Mouse (Mus musculus) left cerebral cortex, adult 9 months (tissue): ENCODE measurements around the gene Vmn1r174.
"Not testable (repeated sequence)": the region's sequence is repeated elsewhere in the genome, so short reads cannot be mapped to it uniquely, and the experiment has no call there.

Experiments used
- DNase-seq, 2 experiments: peaks; one replicate each; pipeline ENCODE4 v3.0.0; 2022; ENCODE audit warnings: low spot score in 2 of 2

Vmn1r174 gene

GRCm38 (mm10) chr7:23751970-23752369 lies at the start of gene Vmn1r174:
TSS of gene Vmn1r174 (plus strand) at chr7:23752270.
- not testable (repeated sequence) for DNase-seq

- no peak for DNase-seq
Observed at GRCm38 (mm10) chr7:23784526-23784925, 32.5 kb downstream of the Vmn1r174 start.

GRCm38 (mm10) chr7:23810543-23810942 lies 58.5 kb downstream of the Vmn1r174 start, which contains the start of gene Vmn1r175:
TSS of gene Vmn1r175 (minus strand) at chr7:23810643.
- not testable (repeated sequence) for DNase-seq
